Comparison of ENCODE assay signal across 10 mouse cellular contexts in the genomic region with DNA sequence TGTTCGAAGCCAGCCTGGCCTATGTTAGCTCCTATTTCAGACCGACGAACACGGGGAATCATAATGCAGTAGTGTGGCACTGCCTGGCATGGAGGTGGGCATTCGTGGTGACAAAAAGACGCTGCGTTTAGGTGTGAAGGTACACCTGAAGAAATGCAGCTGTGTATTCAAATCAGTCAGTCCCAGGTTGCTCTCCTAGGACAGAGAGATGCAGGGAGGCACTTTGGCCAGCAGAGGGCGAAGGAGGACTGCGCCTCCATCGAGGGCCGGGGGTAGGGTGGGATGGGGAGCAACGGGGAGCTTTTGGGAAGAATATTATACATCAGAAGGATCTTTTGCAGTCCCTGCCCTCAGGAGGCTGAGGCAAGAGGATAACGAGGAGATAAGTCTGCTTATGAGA. TPM values are rescaled to one million over a fixed set of nuclear protein-coding genes. Genes with fewer than 3 reads are reported as not detected.
DNase-seq lines count a peak whose midpoint lies in the region; ATAC-seq and TF ChIP-seq lines count a peak whose summit lies in the region.
"Had no signal": no experiment of that assay in that cellular context is flagged by ENCODE, and none has a peak within 500 bp of the region (broad histone marks: within the 10 kb centered on the region; RNA-seq: fewer than 3 reads in every experiment).

No protein-coding gene starts in this region.

- no peak for TF ChIP-seq EP300 in CH12.LX (IDR thresholded peaks at IDR 0.05; ENCODE audit: low read length)

- no peak overlapping the region for H3K4me3 ChIP-seq in CH12.LX (replicated peaks in 1 of 3; ENCODE audit: low read depth in 2 of 3, low read length in 2 of 3, poor library complexity in 1 of 3)
- no peak overlapping the region for H3K4me3 ChIP-seq in embryonic facial prominence, embryonic 11.5 days (ENCODE audit: low read depth, low read length)
- no peak overlapping the region for H3K4me3 ChIP-seq in spleen, adult 2 months (ENCODE audit: extremely low read depth, insufficient read depth, insufficient read length)
- H3K4me3 ChIP-seq: hindbrain, embryonic 15.5 days had no signal

- TF ChIP-seq RAD21 in CH12.LX (IDR thresholded peaks at IDR 0.05; ENCODE audit: low read depth, low read length): peak; percentile 86

- H3K9ac ChIP-seq in CH12.LX (ENCODE audit: insufficient read depth, low read depth): no peak overlapping the region
- no peak overlapping the region for H3K9ac ChIP-seq in embryonic facial prominence, embryonic 11.5 days (replicated peaks; ENCODE audit: low read length)
- H3K9ac ChIP-seq: hindbrain, embryonic 15.5 days had no signal

- peak; percentile 71 for DNase-seq in adrenal gland, postnatal 14 days
- DNase-seq in adrenal gland, adult 8-10 months: no peak
- peak; percentile 36 to 60 for DNase-seq in layer of hippocampus, postnatal 25 days (ENCODE audit: extremely low spot score in 1 of 2, low spot score in 1 of 2)
- no peak for DNase-seq in layer of hippocampus, adult 18-20 months (ENCODE audit: low spot score in 2 of 2)
- DNase-seq in CH12.LX (ENCODE audit: extremely low read depth): no peak
- peak; percentile 78 for DNase-seq in embryonic facial prominence, embryonic 11.5 days (ENCODE audit: low spot score)
- DNase-seq in kidney, postnatal 4 days: peak; percentile 80 to 81
- DNase-seq in spleen, adult 2 months (ENCODE audit: low read depth in 1 of 2, low spot score in 2 of 2): peak in 1 of 2 experiments; percentile 49

- H3K27me3 ChIP-seq in CH12.LX (replicated peaks): no peaks in the 10 kb centered on the region
- 0 out of 2 replicates have a peak, but pooled peaks cover 6% of the 10 kb centered on the region for H3K27me3 ChIP-seq in embryonic facial prominence, embryonic 11.5 days (ENCODE audit: control insufficient read depth, insufficient read depth, low read length)
- H3K27me3 ChIP-seq in spleen, adult 2 months (ENCODE audit: control insufficient read depth, insufficient read depth, low read length): no peaks in the 10 kb centered on the region
- H3K27me3 ChIP-seq: Patski had no signal

- WGBS in embryonic facial prominence, embryonic 11.5 days: 17% methylated on average over 13 of the region's 13 CpGs
- WGBS in spleen, adult 2 months: 23% methylated on average over 13 of the region's 13 CpGs

- TF ChIP-seq CTCF in CH12.LX (conservative IDR thresholded peaks at IDR 0.05 in 1 of 2, IDR thresholded peaks at IDR 0.05 in 1 of 2; ENCODE audit: low read depth in 2 of 2, low read length in 2 of 2): peak; percentile 78 to 96
- peak; percentile 85 for TF ChIP-seq CTCF in spleen, adult 2 months (IDR thresholded peaks at IDR 0.05; ENCODE audit: extremely low read depth, insufficient read depth, insufficient read length, insufficient replicate concordance)

- in situ Hi-C loops in CH12.LX (cut with MboI; ENCODE audit: low pct_ligation_motif_present, low pct_unique_long_range_greater_than_20kb, low sequenced_read_pairs): loop anchor here (5.0 to 10.0 kb wide), 3 partner anchors 70 to 373 kb away; no protein-coding TSS in a partner anchor

- dilution Hi-C loops in CH12.LX (cut with MboI; ENCODE audit: extremely low pct_ligation_motif_present, extremely low pct_unique_long_range_greater_than_20kb, low sequenced_read_pairs): no loop called here

- no peak overlapping the region for H3K4me2 ChIP-seq in CH12.LX (ENCODE audit: insufficient read depth, low read depth, poor library complexity, severe bottlenecking)
- no peak overlapping the region for H3K4me2 ChIP-seq in embryonic facial prominence, embryonic 11.5 days (ENCODE audit: low read depth, low read length)
- H3K4me2 ChIP-seq: hindbrain, embryonic 15.5 days had no signal

- H3K36me3 ChIP-seq in CH12.LX (replicated peaks in 1 of 2; ENCODE audit: control insufficient read depth in 1 of 2, insufficient read depth in 1 of 2, low read length in 1 of 2): no peaks in the 10 kb centered on the region
- no peaks in the 10 kb centered on the region for H3K36me3 ChIP-seq in embryonic facial prominence, embryonic 11.5 days (replicated peaks; ENCODE audit: control insufficient read depth, insufficient read depth, low read depth, low read length)
- no peaks in the 10 kb centered on the region for H3K36me3 ChIP-seq in spleen, adult 2 months (ENCODE audit: control insufficient read depth, insufficient read depth, low read length)
- H3K36me3 ChIP-seq: hindbrain, embryonic 15.5 days had no signal

- no peaks in the 10 kb centered on the region for H3K9me3 ChIP-seq in CH12.LX (replicated peaks; ENCODE audit: low read length)
- H3K9me3 ChIP-seq in embryonic facial prominence, embryonic 11.5 days (replicated peaks; ENCODE audit: control insufficient read depth, low read length): no peaks in the 10 kb centered on the region
- H3K9me3 ChIP-seq: hindbrain, embryonic 15.5 days had no signal

- H3K79me2 ChIP-seq in CH12.LX (replicated peaks; ENCODE audit: control insufficient read depth, extremely low read depth, insufficient read depth, poor library complexity, severe bottlenecking): no peaks in the 10 kb centered on the region

- H3K27ac ChIP-seq in CH12.LX (ENCODE audit: insufficient read depth, low read depth): no peak overlapping the region
- no peak overlapping the region for H3K27ac ChIP-seq in embryonic facial prominence, embryonic 11.5 days (replicated peaks; ENCODE audit: low read depth, low read length)
- no peak overlapping the region for H3K27ac ChIP-seq in spleen, adult 2 months (ENCODE audit: insufficient read depth, low read length)
- H3K27ac ChIP-seq: hindbrain, embryonic 15.5 days had no signal

- TF ChIP-seq POLR2A in CH12.LX (IDR thresholded peaks at IDR 0.05; ENCODE audit: low read depth, low read length): no peak
- TF ChIP-seq POLR2A in spleen, adult 2 months (IDR thresholded peaks at IDR 0.05; ENCODE audit: low read depth, low read length): no peak

- H3K4me1 ChIP-seq in CH12.LX (ENCODE audit: control insufficient read depth in 1 of 2, insufficient read depth in 2 of 2): peaks cover 7 to 14% of the 10 kb centered on the region in 2 experiments
- H3K4me1 ChIP-seq in embryonic facial prominence, embryonic 11.5 days (ENCODE audit: control insufficient read depth, insufficient read depth, low read length): no peaks in the 10 kb centered on the region
- peaks cover 3% of the 10 kb centered on the region; the same call in 1 of the 2 replicates for H3K4me1 ChIP-seq in spleen, adult 2 months (ENCODE audit: control insufficient read depth, insufficient read depth, insufficient read length)
- H3K4me1 ChIP-seq: hindbrain, embryonic 15.5 days had no signal

- no peak for ATAC-seq in embryonic facial prominence, embryonic 11.5 days (replicated peaks; ENCODE audit: insufficient number of reproducible peaks, low FRiP score, low TSS enrichment, low read depth)
- ATAC-seq: Patski had no signal

TF ChIP-seq in CH12.LX, 34 proteins besides CTCF, POLR2A, EP300 and RAD21 (continues in another document):
- no peak for TF ChIP-seq ETS1 (conservative IDR thresholded peaks at IDR 0.05; ENCODE audit: low read depth, low read length)
- no peak for TF ChIP-seq BHLHE40 (IDR thresholded peaks at IDR 0.05; ENCODE audit: low read depth, low read length)
- TF ChIP-seq JUN (IDR thresholded peaks at IDR 0.05; ENCODE audit: insufficient read depth, low read depth, low read length): no peak
- no peak for TF ChIP-seq UBTF (IDR thresholded peaks at IDR 0.05; ENCODE audit: low read depth, low read length)
- TF ChIP-seq MEF2A (IDR thresholded peaks at IDR 0.05; ENCODE audit: borderline replicate concordance, low read depth, low read length): 0 out of 2 replicates have a peak, but pooled peaks have one; percentile 32
- TF ChIP-seq TBP (conservative IDR thresholded peaks at IDR 0.05; ENCODE audit: low read depth, low read length): no peak
- TF ChIP-seq ZNF384 (IDR thresholded peaks at IDR 0.05; ENCODE audit: low read depth, low read length): no peak
- peak; percentile 95 for TF ChIP-seq SMC3 (IDR thresholded peaks at IDR 0.05; ENCODE audit: low read depth, low read length)
- 0 out of 2 replicates have a peak, but pooled peaks have one; percentile 18 for TF ChIP-seq NRF1 (IDR thresholded peaks at IDR 0.05; ENCODE audit: low read depth, low read length)
- TF ChIP-seq SIN3A (IDR thresholded peaks at IDR 0.05; ENCODE audit: low read length): 0 out of 2 replicates have a peak, but pooled peaks have one; percentile 45
- TF ChIP-seq USF2 (conservative IDR thresholded peaks at IDR 0.05; ENCODE audit: low read depth, low read length): no peak
- TF ChIP-seq MAX (IDR thresholded peaks at IDR 0.05; ENCODE audit: low read length): no peak

RNA-seq across cellular contexts. Expression of a gene that starts 5.9 kb away (rescaled TPM):
- 7.2 and 10.6 TPM in 2 replicates for total RNA-seq in adrenal gland, postnatal 14 days (2021)
- total RNA-seq in adrenal gland, adult 8-10 months (2022): 1 to 10 TPM; 6.5 to 9.1 (median 7.6) TPM
- total RNA-seq in layer of hippocampus, postnatal 25 days (2021): under 1 TPM; 0.27 to 0.75 TPM
- under 1 TPM; 0.32 to 0.53 TPM for total RNA-seq in layer of hippocampus, adult 18-20 months (2021)
- total RNA-seq in CH12.LX (2012; rRNA removed) (2.9 and 3.1 TPM in 2 replicates), CH12.LX (2014; rRNA removed) (1.5 and 1.6 TPM in 2 replicates)
- polyA plus RNA-seq in CH12.LX (2012; ENCODE audit: insufficient read length, low read depth): 9.0 and 12.6 TPM in 2 replicates
- 66.8 and 76.2 TPM in 2 replicates for polyA plus RNA-seq in embryonic facial prominence, embryonic 11.5 days (2014; fragmentation: Nextera tagmentation; extraction: Ambion mirVana)
- polyA plus RNA-seq in spleen, adult 2 months (2012; rRNA removed): 21.0 and 28.1 TPM in 2 replicates

RNA-seq across cellular contexts. Expression of a gene that starts 39.4 kb away (rescaled TPM):
- total RNA-seq in adrenal gland, postnatal 14 days (2021): 30.1 and 32.5 TPM in 2 replicates
- total RNA-seq in adrenal gland, adult 8-10 months (2022): 10 to 100 TPM; 34.8 to 49.8 (median 38.9) TPM
- total RNA-seq in layer of hippocampus, postnatal 25 days (2021): 10 to 100 TPM; 78.7 to 83.9 TPM
- 10 to 100 TPM; 81.6 to 89.6 TPM for total RNA-seq in layer of hippocampus, adult 18-20 months (2021)
- 8.6 and 10.5 TPM in 2 replicates for total RNA-seq in CH12.LX (2012; rRNA removed)
- total RNA-seq in CH12.LX (2014; rRNA removed): 7.2 and 9.1 TPM in 2 replicates
- polyA plus RNA-seq in CH12.LX (2012; ENCODE audit: insufficient read length, low read depth): 22.8 and 23.0 TPM in 2 replicates
- 12.1 and 13.1 TPM in 2 replicates for polyA plus RNA-seq in embryonic facial prominence, embryonic 11.5 days (2014; fragmentation: Nextera tagmentation; extraction: Ambion mirVana)
- polyA plus RNA-seq in spleen, adult 2 months (2012; rRNA removed): 23.3 and 25.5 TPM in 2 replicates

RNA-seq across cellular contexts. Expression of a gene that starts 39.7 kb away (rescaled TPM):
- 57.6 and 62.9 TPM in 2 replicates for total RNA-seq in adrenal gland, postnatal 14 days (2021)
- total RNA-seq in adrenal gland, adult 8-10 months (2022): 100 to 1,000 TPM in 2 of 4 experiments, 10 to 100 TPM in 2; 74.5 to 110 (median 100) TPM
- total RNA-seq in layer of hippocampus, postnatal 25 days (2021): 10 to 100 TPM; 51.1 to 53.1 TPM
- total RNA-seq in layer of hippocampus, adult 18-20 months (2021): 10 to 100 TPM; 51.4 to 54.6 TPM
- total RNA-seq in CH12.LX (2012; rRNA removed) (39.2 and 50.4 TPM in 2 replicates), CH12.LX (2014; rRNA removed) (45.3 and 45.6 TPM in 2 replicates)
- polyA plus RNA-seq in CH12.LX (2012; ENCODE audit: insufficient read length, low read depth): 37.6 and 40.8 TPM in 2 replicates
- 113 and 119 TPM in 2 replicates for polyA plus RNA-seq in embryonic facial prominence, embryonic 11.5 days (2014; fragmentation: Nextera tagmentation; extraction: Ambion mirVana)
- 88.0 and 95.4 TPM in 2 replicates for polyA plus RNA-seq in spleen, adult 2 months (2012; rRNA removed)

Comparison
In these comparisons a context has a peak if more than half of its experiments do, and no peak if none do; other contexts are left out.
1. DNase-seq: peak in adrenal gland, postnatal 14 days (single experiment), layer of hippocampus, postnatal 25 days (2 of 2), embryonic facial prominence, embryonic 11.5 days (single experiment) and kidney, postnatal 4 days (2 of 2); none in adrenal gland, adult 8-10 months (single experiment), layer of hippocampus, adult 18-20 months (0 of 2) and CH12.LX (single experiment).